Mouse (Mus musculus) lung, adult 2 months (tissue): ENCODE measurements at regions not wholly inside any gene's neighbourhood (a gene's known extent, or its start where the extent isn't known, plus 50 kb on each side); places are given as distances from the start of the nearest gene placed in this dataset.

Experiments used
- DNase-seq: peaks from one replicate; pipeline ENCODE4 v3.0.0; 2022
- H3K4me1 ChIP-seq: fragments of 200-500 bp; 2 replicates; pipeline ENCODE4 v1.6.1; 2011; ENCODE audit warnings: low read length; ENCODE audit not compliant: control insufficient read depth, insufficient read depth
- H3K4me3 ChIP-seq: fragments of 200-500 bp; replicated peaks from 2 replicates; pipeline ENCODE3; 2011; ENCODE audit warnings: low read depth, mild to moderate bottlenecking, control low read depth, low read length; ENCODE audit errors: extremely low read depth
- CTCF ChIP-seq: fragments of 200-500 bp; IDR thresholded peaks from 2 replicates; pipeline ENCODE4 v1.5.1; 2011; ENCODE audit warnings: mild to moderate bottlenecking, low read length, control low read depth; ENCODE audit not compliant: insufficient read depth
- POLR2A ChIP-seq: fragments of 200-500 bp; IDR thresholded peaks from 2 replicates; pipeline ENCODE4 v1.6.1; 2011; ENCODE audit warnings: low read depth, mild to moderate bottlenecking, control low read depth, low read length, borderline replicate concordance; ENCODE audit errors: extremely low read depth
- WGBS: fragments of 180-500 bp; shearing (Covaris S2); methylation state at CpG from one replicate; pipeline ENCODE4 v1.1.7; 2018; 5-methylcytosine and 5-hydroxymethylcytosine counted together

GRCm38 (mm10) chr12:28979679-28980078, 228.1 kb downstream of the Eipr1 start:
- DNase-seq = no peak
- H3K4me1 ChIP-seq = no peaks in the 10 kb centered on the region
- no peak overlapping the region for H3K4me3 ChIP-seq
- WGBS = 76% methylated on average over 7 of the region's 7 CpGs
- TF ChIP-seq CTCF = no peak
- TF ChIP-seq POLR2A = no peak

- Histone ChIP-seq H3K4me1 (no peaks in the 10 kb centered on the region), H3K4me3 (no peak overlapping the region)
- no peak for TF ChIP-seq POLR2A
- TF ChIP-seq CTCF = no peak
- 53% methylated on average over 7 of the region's 7 CpGs for WGBS
- DNase-seq = no peak
Observed at GRCm38 (mm10) chr12:28986214-28986613, 234.6 kb downstream of the Eipr1 start.

GRCm38 (mm10) chr12:28997474-28998192, 246.0 kb downstream of the Eipr1 start:
- no peak for DNase-seq
- peaks cover 4% of the 10 kb centered on the region; the same call in 1 of the 2 replicates for H3K4me1 ChIP-seq
- H3K4me3 ChIP-seq = no peak overlapping the region
- 73% methylated on average over 15 of the region's 15 CpGs for WGBS
- no peak for TF ChIP-seq CTCF
- no peak for TF ChIP-seq POLR2A

- TF ChIP-seq POLR2A (no peak), CTCF (no peak)
- WGBS = 43% methylated on average over 6 of the region's 6 CpGs
- Histone ChIP-seq H3K4me1 (peaks cover 4% of the 10 kb centered on the region; the same call in 1 of the 2 replicates), H3K4me3 (no peak overlapping the region)
- DNase-seq = no peak
Observed at GRCm38 (mm10) chr12:28999963-29000451, 248.4 kb downstream of the Eipr1 start.

GRCm38 (mm10) chr12:29004504-29004903, 252.9 kb downstream of the Eipr1 start:
- no peak for TF ChIP-seq POLR2A
- TF ChIP-seq CTCF = no peak
- Histone ChIP-seq H3K4me3 (no peak overlapping the region), H3K4me1 (no peaks in the 10 kb centered on the region)
- 90% methylated on average over 13 of the region's 13 CpGs for WGBS
- no peak for DNase-seq

GRCm38 (mm10) chr12:29014601-29015000, 263.0 kb downstream of the Eipr1 start:
- no peak for TF ChIP-seq POLR2A
- no peak for TF ChIP-seq CTCF
- Histone ChIP-seq H3K4me3 (no peak overlapping the region), H3K4me1 (no peaks in the 10 kb centered on the region)
- 82% methylated on average over 9 of the region's 9 CpGs for WGBS
- DNase-seq = no peak

GRCm38 (mm10) chr12:29015200-29015862, 263.7 kb downstream of the Eipr1 start:
- WGBS = 49% methylated on average over 10 of the region's 10 CpGs
- no peak for DNase-seq
- H3K4me1 ChIP-seq = no peaks in the 10 kb centered on the region
- TF ChIP-seq CTCF = no peak
- TF ChIP-seq POLR2A = no peak
- H3K4me3 ChIP-seq = no peak overlapping the region

- Histone ChIP-seq H3K4me1 (no peaks in the 10 kb centered on the region), H3K4me3 (no peak overlapping the region)
- WGBS = 54% methylated on average over 5 of the region's 5 CpGs
- no peak for DNase-seq
- no peak for TF ChIP-seq CTCF
- TF ChIP-seq POLR2A = no peak
Observed at GRCm38 (mm10) chr12:29021152-29021551, 269.5 kb downstream of the Eipr1 start.

GRCm38 (mm10) chr12:29028171-29028570, 276.6 kb downstream of the Eipr1 start:
- DNase-seq = no peak
- 69% methylated on average over 3 of the region's 3 CpGs for WGBS
- H3K4me3 ChIP-seq = no peak overlapping the region
- H3K4me1 ChIP-seq = no peaks in the 10 kb centered on the region
- TF ChIP-seq POLR2A (no peak), CTCF (no peak)

GRCm38 (mm10) chr12:29029461-29029860, 277.9 kb downstream of the Eipr1 start:
- 64% methylated on average over 7 of the region's 7 CpGs for WGBS
- TF ChIP-seq POLR2A (no peak), CTCF (no peak)
- no peaks in the 10 kb centered on the region for H3K4me1 ChIP-seq
- no peak for DNase-seq
- H3K4me3 ChIP-seq = no peak overlapping the region
